Mouse (Mus musculus) kidney, postnatal 0 days (tissue): ENCODE results near the gene Scn8a. TPM values are rescaled to one million over a fixed set of nuclear protein-coding genes. Genes with fewer than 3 reads are reported as not detected.

ENCODE experiments used
- ATAC-seq: fragments of 200-750 bp; cut with Nextera tagmentation; replicated peaks from 2 replicates; pipeline ENCODE4 v1.8.0; 2017; ENCODE audit warnings: low read depth, moderate number of reproducible peaks, moderate TSS enrichment, moderate library complexity; ENCODE audit not compliant: low FRiP score
- DNase-seq: peaks from one replicate; pipeline ENCODE4 v3.0.0-alpha.2; 2016; ENCODE audit warnings: low spot score
- H3K27ac ChIP-seq: fragments of 300-500 bp; sonication (generic); 2 replicates; pipeline ENCODE4 v1.5.1; 2014; ENCODE audit warnings: mild to moderate bottlenecking
- H3K27me3 ChIP-seq: fragments of 300-500 bp; sonication (generic); 2 replicates; pipeline ENCODE4 v1.6.1; 2014; ENCODE audit warnings: low read length, mixed read lengths; ENCODE audit not compliant: insufficient read depth
- H3K36me3 ChIP-seq: fragments of 300-500 bp; sonication (generic); 2 replicates; pipeline ENCODE4 v1.6.1; 2014; ENCODE audit warnings: low read length, mixed read lengths; ENCODE audit not compliant: insufficient read depth
- H3K4me1 ChIP-seq: fragments of 300-500 bp; sonication (generic); replicated peaks from 2 replicates; pipeline ENCODE4 v1.6.1; 2014; ENCODE audit warnings: antibody characterized with exemption, low read length, mixed read lengths; ENCODE audit not compliant: insufficient read depth
- H3K4me2 ChIP-seq: fragments of 300-500 bp; sonication (generic); 2 replicates; pipeline ENCODE4 v1.6.1; 2014; ENCODE audit warnings: mild to moderate bottlenecking, low read length, moderate library complexity, mixed read lengths
- H3K4me3 ChIP-seq: fragments of 300-500 bp; sonication (generic); replicated peaks from 2 replicates; pipeline ENCODE4 v1.5.1; 2014; ENCODE audit warnings: low read depth, low read length
- H3K9ac ChIP-seq: fragments of 300-500 bp; sonication (generic); 2 replicates; pipeline ENCODE4 v1.6.1; 2014; ENCODE audit warnings: low read depth, low read length
- H3K9me3 ChIP-seq: fragments of 300-500 bp; sonication (generic); replicated peaks from 2 replicates; pipeline ENCODE4 v1.6.1; 2016; ENCODE audit warnings: low read length, inconsistent platforms, mixed read lengths
- CTCF ChIP-seq: IDR thresholded peaks from 2 replicates; pipeline ENCODE4 v1.5.1; 2016; ENCODE audit warnings: antibody characterized with exemption, low read depth, mild to moderate bottlenecking, moderate library complexity
- WGBS: fragments of 180-500 bp; shearing (Covaris S2); extraction: QIAGEN DNeasy Blood & Tissue Kit; methylation state at CpG from one replicate; pipeline ENCODE4 v1.1.7; 2014; 5-methylcytosine and 5-hydroxymethylcytosine counted together
- polyA plus RNA-seq: library from polyadenylated mRNA; unstranded; fragments of >200 nt; fragmentation: Nextera tagmentation; extraction: Ambion mirVana; gene quantifications from 2 replicates; pipeline ENCODE4 v1.2.1, GENCODE M21; 2015

Gene Scn8a
- polyA plus RNA-seq, 1 experiment from 2014 or later: 5.9 TPM

DNA sequence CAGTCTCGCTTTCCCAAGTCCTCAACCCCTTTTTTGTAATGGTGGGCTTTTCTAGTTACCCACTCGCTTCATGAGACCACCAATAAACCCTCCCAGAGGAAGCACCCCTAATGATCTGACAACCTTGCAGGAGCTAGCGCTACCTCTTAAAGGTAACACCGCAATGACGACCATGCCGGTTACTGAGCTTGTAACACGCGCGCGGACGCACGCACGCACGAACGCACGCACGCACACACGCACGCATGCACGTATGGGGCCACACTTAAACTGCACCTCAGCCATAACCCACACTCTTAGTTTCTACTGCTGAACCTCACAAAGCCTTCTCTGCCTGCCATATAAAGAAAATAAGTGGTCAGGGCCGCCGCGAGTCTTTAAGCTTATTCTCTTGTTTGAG, 26.8 kb downstream of the Scn8a start:
- 98% methylated on average over 23 of the region's 23 CpGs for WGBS
- no peak for ATAC-seq

DNA sequence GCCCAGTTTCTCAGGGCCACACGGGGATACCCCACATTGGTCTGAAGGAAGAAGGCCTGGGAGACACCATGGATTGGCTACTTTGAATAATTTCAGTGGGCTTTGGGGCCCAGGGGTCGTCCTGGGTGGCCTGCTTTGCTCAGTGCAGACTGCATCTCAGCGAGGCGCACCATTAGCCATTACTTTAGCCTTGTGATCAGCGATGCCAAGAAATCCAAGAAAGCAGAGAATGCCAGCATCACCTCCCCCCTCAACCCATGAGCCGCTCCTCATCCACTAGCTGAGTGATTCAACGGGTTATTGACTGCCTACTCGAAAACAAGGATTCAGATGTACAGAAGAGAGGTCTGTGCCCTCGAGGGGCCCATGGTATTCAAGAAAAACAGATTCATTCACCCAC, 34.2 kb downstream of the Scn8a start:
- no peak for TF ChIP-seq CTCF
- H3K27ac ChIP-seq: no peak overlapping the region
- DNase-seq (peak; percentile 20), ATAC-seq (no peak)
- no peak overlapping the region for H3K4me2 ChIP-seq
- no peak overlapping the region for H3K4me3 ChIP-seq
- WGBS: 42% methylated on average over 9 of the region's 9 CpGs
- no peak overlapping the region for H3K9ac ChIP-seq
- no peaks in the 10 kb centered on the region for H3K36me3 ChIP-seq
- H3K27me3 ChIP-seq: no peaks in the 10 kb centered on the region
- H3K4me1 ChIP-seq: no peaks in the 10 kb centered on the region
- H3K9me3 ChIP-seq: no peaks in the 10 kb centered on the region

More for the DNA sequence above, 26.8 kb downstream of the Scn8a start:
- DNase-seq: no peak
- H3K9me3 ChIP-seq: no peaks in the 10 kb centered on the region
- H3K9ac ChIP-seq: no peak overlapping the region
- H3K36me3 ChIP-seq: no peaks in the 10 kb centered on the region
- no peaks in the 10 kb centered on the region for H3K27me3 ChIP-seq
- no peak overlapping the region for H3K4me3 ChIP-seq
- H3K27ac ChIP-seq: no peak overlapping the region
- no peak overlapping the region for H3K4me2 ChIP-seq
- TF ChIP-seq CTCF: no peak
- H3K4me1 ChIP-seq: no peaks in the 10 kb centered on the region

GRCm38 (mm10) chr15:100905006-100905405, 35.3 kb downstream of the Scn8a start:
- Histone ChIP-seq H3K4me2 (no peak overlapping the region), H3K9ac (no peak overlapping the region), H3K9me3 (no peaks in the 10 kb centered on the region), H3K27me3 (no peaks in the 10 kb centered on the region), H3K27ac (no peak overlapping the region), H3K36me3 (no peaks in the 10 kb centered on the region), H3K4me1 (no peaks in the 10 kb centered on the region), H3K4me3 (no peak overlapping the region)
- TF ChIP-seq CTCF: no peak
- DNase-seq (no peak), ATAC-seq (no peak)
- 11% methylated on average over 2 of the region's 2 CpGs for WGBS

DNA sequence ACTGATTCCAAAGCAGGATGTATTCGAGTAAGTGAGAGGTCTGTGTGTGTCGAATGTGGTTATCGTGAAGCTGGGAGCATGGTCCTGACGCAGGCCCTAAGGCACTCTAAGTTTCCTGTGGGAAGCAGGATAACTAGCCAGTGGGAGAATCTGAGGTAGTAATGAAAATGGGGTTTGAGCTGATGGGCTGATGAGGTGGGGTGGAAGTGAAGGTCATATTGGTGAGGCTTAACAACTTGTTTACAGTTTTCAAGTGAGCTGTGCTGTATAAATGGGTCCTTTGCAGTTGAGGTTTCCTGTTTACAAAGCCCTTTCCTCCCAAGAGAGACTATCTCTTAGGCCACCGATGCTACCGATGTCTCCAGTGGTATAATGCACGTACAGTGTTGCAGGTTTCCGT, 36.1 kb downstream of the Scn8a start:
- no peaks in the 10 kb centered on the region for H3K27me3 ChIP-seq

DNA sequence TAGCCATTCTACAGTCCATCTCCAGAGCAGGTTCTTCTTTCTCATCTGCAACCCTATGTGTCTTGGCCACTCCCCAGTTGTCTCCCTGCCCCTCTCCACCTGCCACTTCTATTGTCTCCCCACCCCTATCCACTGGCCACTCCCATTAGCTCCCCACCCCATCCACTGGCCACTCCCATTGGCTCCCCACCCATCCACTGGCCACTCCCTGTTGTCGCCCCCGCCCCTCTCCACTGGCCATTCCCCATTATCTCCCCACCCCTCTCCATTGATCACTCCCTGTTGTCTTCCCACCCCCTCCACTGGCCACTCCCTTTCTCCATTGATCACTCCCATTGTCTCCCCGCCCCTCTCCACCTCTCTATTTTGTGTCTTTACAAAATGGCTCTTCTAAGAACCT, 39.2 kb downstream of the Scn8a start:
- no peak for TF ChIP-seq CTCF
- Histone ChIP-seq H3K4me2 (no peak overlapping the region), H3K27me3 (no peaks in the 10 kb centered on the region), H3K4me3 (no peak overlapping the region), H3K27ac (no peak overlapping the region), H3K9ac (no peak overlapping the region), H3K36me3 (no peaks in the 10 kb centered on the region), H3K9me3 (no peaks in the 10 kb centered on the region), H3K4me1 (no peaks in the 10 kb centered on the region)
- no peak for DNase-seq
- no peak for ATAC-seq
- 71% methylated on average over 3 of the region's 3 CpGs for WGBS

More for the DNA sequence above, 36.1 kb downstream of the Scn8a start:
- DNase-seq (no peak), ATAC-seq (no peak)
- no peaks in the 10 kb centered on the region for H3K9me3 ChIP-seq
- no peaks in the 10 kb centered on the region for H3K36me3 ChIP-seq
- WGBS: 86% methylated on average over 8 of the region's 8 CpGs
- H3K4me2 ChIP-seq: no peak overlapping the region
- no peak overlapping the region for H3K27ac ChIP-seq
- H3K4me3 ChIP-seq: no peak overlapping the region
- TF ChIP-seq CTCF: no peak
- no peaks in the 10 kb centered on the region for H3K4me1 ChIP-seq
- no peak overlapping the region for H3K9ac ChIP-seq

GRCm38 (mm10) chr15:100909734-100910163, 40.1 kb downstream of the Scn8a start:
- no peaks in the 10 kb centered on the region for H3K36me3 ChIP-seq
- H3K4me2 ChIP-seq: no peak overlapping the region
- 0 out of 2 replicates have a peak, but pooled peaks cover 2% of the 10 kb centered on the region for H3K4me1 ChIP-seq
- H3K4me3 ChIP-seq: no peak overlapping the region
- no peaks in the 10 kb centered on the region for H3K9me3 ChIP-seq
- no peak for DNase-seq
- no peak for ATAC-seq
- H3K9ac ChIP-seq: no peak overlapping the region
- no peak for TF ChIP-seq CTCF
- no peak overlapping the region for H3K27ac ChIP-seq
- 47% methylated on average over 3 of the region's 3 CpGs for WGBS
- H3K27me3 ChIP-seq: no peaks in the 10 kb centered on the region

- H3K4me2 ChIP-seq: no peak overlapping the region
- 60% methylated on average over 10 of the region's 10 CpGs for WGBS
- H3K36me3 ChIP-seq: no peaks in the 10 kb centered on the region
- H3K4me1 ChIP-seq: 0 out of 2 replicates have a peak, but pooled peaks cover 4% of the 10 kb centered on the region
- TF ChIP-seq CTCF: no peak
- no peaks in the 10 kb centered on the region for H3K27me3 ChIP-seq
- H3K27ac ChIP-seq: no peak overlapping the region
- no peaks in the 10 kb centered on the region for H3K9me3 ChIP-seq
- no peak overlapping the region for H3K9ac ChIP-seq
- ATAC-seq (no peak), DNase-seq (no peak)
- H3K4me3 ChIP-seq: no peak overlapping the region
Observed at GRCm38 (mm10) chr15:100910381-100910841, 40.8 kb downstream of the Scn8a start.
